Mouse (Mus musculus): ENCODE results near the gene Wdr31.

Wdr31 gene

GRCm38 (mm10) chr4:62437871-62438270 lies 32.8 kb downstream of the Wdr31 start:
- no peak for DNase-seq

GRCm38 (mm10) chr4:62437256-62437778 lies 33.4 kb downstream of the Wdr31 start:
- no peak for DNase-seq

GRCm38 (mm10) chr4:62435081-62435480 lies 35.6 kb downstream of the Wdr31 start, which contains the start of gene Rnf183:
Gene Rnf183, minus strand, starts transcription at chr4:62435252.
- no peak for DNase-seq

GRCm38 (mm10) chr4:62433939-62434870 lies 36.5 kb downstream of the Wdr31 start:
- no peak for DNase-seq

GRCm38 (mm10) chr4:62431522-62431921 lies 39.2 kb downstream of the Wdr31 start:
- no peak for DNase-seq

GRCm38 (mm10) chr4:62430678-62431077 lies 40.0 kb downstream of the Wdr31 start:
- DNase-seq: no peak

- no peak for DNase-seq
Observed at GRCm38 (mm10) chr4:62429616-62430015, 41.1 kb downstream of the Wdr31 start.

- no peak for DNase-seq
Observed at GRCm38 (mm10) chr4:62427978-62428758, 42.5 kb downstream of the Wdr31 start.

GRCm38 (mm10) chr4:62425891-62426290 lies 44.8 kb downstream of the Wdr31 start:
- DNase-seq: no peak

- no peak for DNase-seq
Observed at GRCm38 (mm10) chr4:62419091-62419490, 51.6 kb downstream of the Wdr31 start.

GRCm38 (mm10) chr4:62418448-62418847 lies 52.2 kb downstream of the Wdr31 start:
- DNase-seq: peak; percentile 20

GRCm38 (mm10) chr4:62411606-62412005 lies 59.1 kb downstream of the Wdr31 start:
- DNase-seq: no peak

- DNase-seq: no peak
Observed at GRCm38 (mm10) chr4:62410325-62410724, 60.4 kb downstream of the Wdr31 start.

- no peak for DNase-seq
Observed at GRCm38 (mm10) chr4:62409615-62410014, 61.1 kb downstream of the Wdr31 start.

- peak; percentile 99 for DNase-seq
Observed at GRCm38 (mm10) chr4:62408601-62409282, 62.0 kb downstream of the Wdr31 start, which contains the start of the genes Cdc26 and Prpf4. Gene Cdc26, minus strand, starts transcription at chr4:62408642. Gene Prpf4, plus strand, starts transcription at chr4:62408797.

- peak; percentile 64 for DNase-seq
Observed at GRCm38 (mm10) chr4:62407730-62408582, 62.7 kb downstream of the Wdr31 start.

- DNase-seq: no peak
Observed at GRCm38 (mm10) chr4:62406133-62406532, 64.6 kb downstream of the Wdr31 start.

GRCm38 (mm10) chr4:62398956-62399355 lies 71.7 kb downstream of the Wdr31 start:
- DNase-seq: peak; percentile 12
